Mouse (Mus musculus) midbrain, embryonic 12.5 days (tissue): ENCODE data around the gene Hbq1a. TPM values are rescaled to one million over a fixed set of nuclear protein-coding genes. Genes with fewer than 3 reads are reported as not detected.
"Not testable (repeated sequence)": the region's sequence is repeated elsewhere in the genome, so short reads cannot be mapped to it uniquely, and the experiment has no call there.

Experiments used
- ATAC-seq: fragments of 200-750 bp; cut with Nextera tagmentation; 2 replicates; pipeline ENCODE4 v1.8.0; 2017; ENCODE audit warnings: low read depth, moderate TSS enrichment, moderate library complexity; ENCODE audit not compliant: low FRiP score
- H3K27ac ChIP-seq: fragments of 300-500 bp; sonication (generic); replicated peaks from 2 replicates; pipeline ENCODE4 v1.5.1; 2016; ENCODE audit warnings: mild to moderate bottlenecking
- H3K27me3 ChIP-seq: fragments of 300-500 bp; sonication (generic); 2 replicates; pipeline ENCODE4 v1.6.1; 2016; ENCODE audit warnings: mild to moderate bottlenecking
- H3K36me3 ChIP-seq: fragments of 300-500 bp; sonication (generic); 2 replicates; pipeline ENCODE4 v1.6.1; 2016
- H3K4me1 ChIP-seq: fragments of 300-500 bp; sonication (generic); 2 replicates; pipeline ENCODE4 v1.6.1; 2016
- H3K4me2 ChIP-seq: fragments of 300-500 bp; sonication (generic); replicated peaks from 2 replicates; pipeline ENCODE4 v1.6.1; 2016; ENCODE audit warnings: mild to moderate bottlenecking, moderate library complexity
- H3K4me3 ChIP-seq: fragments of 300-500 bp; sonication (generic); 2 replicates; pipeline ENCODE4 v1.5.1; 2016; ENCODE audit warnings: mild to moderate bottlenecking
- H3K9ac ChIP-seq: fragments of 300-500 bp; sonication (generic); replicated peaks from 2 replicates; pipeline ENCODE4 v1.6.1; 2016; ENCODE audit warnings: mild to moderate bottlenecking, moderate library complexity
- H3K9me3 ChIP-seq: fragments of 300-500 bp; sonication (generic); 2 replicates; pipeline ENCODE4 v1.6.1; 2016; ENCODE audit warnings: mild to moderate bottlenecking
- whole genome bisulfite sequencing: fragments of 180-500 bp; shearing (Covaris S2); methylation state at CpG from one replicate; pipeline ENCODE4 v1.1.7; 2016; 5-methylcytosine and 5-hydroxymethylcytosine counted together
- polyA plus RNA-seq: library from polyadenylated mRNA; unstranded; fragments of >200 nt; fragmentation: Nextera tagmentation; extraction: Ambion mirVana; gene quantifications from 2 replicates; pipeline ENCODE4 v1.2.1, GENCODE M21; 2016

The Hbq1a gene
- polyA plus RNA-seq, 1 experiment from 2014 or later, result 0.75 TPM

- 80% methylated on average over 5 of the region's 5 CpGs for whole genome bisulfite sequencing
- Histone ChIP-seq H3K4me3 (no peak overlapping the region), H3K27me3 (peaks cover 14% of the 10 kb centered on the region; the same call in 1 of the 2 replicates), H3K9me3 (no peaks in the 10 kb centered on the region), H3K4me2 (no peak overlapping the region), H3K36me3 (no peaks in the 10 kb centered on the region), H3K4me1 (peaks cover 14% of the 10 kb centered on the region), H3K27ac (no peak overlapping the region), H3K9ac (no peak overlapping the region)
- ATAC-seq, result no peak
Observed at GRCm38 (mm10) chr11:32268952-32269351, 30.9 kb upstream of the Hbq1a start.

DNA sequence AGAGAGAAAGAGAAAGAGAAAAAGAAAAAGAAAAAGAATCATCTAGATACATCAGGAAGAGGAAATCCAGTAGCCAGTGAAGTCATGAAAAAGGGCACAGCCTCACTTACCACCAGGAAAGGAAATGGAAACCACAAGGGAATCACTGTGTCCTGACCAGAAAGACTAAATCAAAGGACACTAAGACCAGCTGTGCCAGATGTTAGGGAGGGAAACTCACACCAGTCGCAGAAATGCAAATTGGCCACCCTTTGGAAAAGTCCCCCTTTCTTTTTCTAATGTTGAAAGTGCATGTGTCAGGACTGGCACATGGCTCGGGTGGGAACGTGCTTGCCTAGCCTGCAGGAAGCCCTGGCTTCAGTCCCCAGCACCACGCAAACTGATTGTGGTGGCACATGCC, 28.7 kb upstream of the Hbq1a start:
- 50% methylated on average over 4 of the region's 4 CpGs for WGBS
- ATAC-seq, result no peak
- no peaks in the 10 kb centered on the region for H3K9me3 ChIP-seq
- H3K4me2 ChIP-seq, result no peak overlapping the region
- H3K4me1 ChIP-seq, result peaks cover 10% of the 10 kb centered on the region
- H3K36me3 ChIP-seq, result no peaks in the 10 kb centered on the region
- H3K27ac ChIP-seq, result no peak overlapping the region
- no peak overlapping the region for H3K9ac ChIP-seq
- H3K27me3 ChIP-seq, result peaks cover 14% of the 10 kb centered on the region; the same call in 1 of the 2 replicates
- H3K4me3 ChIP-seq, result no peak overlapping the region

DNA sequence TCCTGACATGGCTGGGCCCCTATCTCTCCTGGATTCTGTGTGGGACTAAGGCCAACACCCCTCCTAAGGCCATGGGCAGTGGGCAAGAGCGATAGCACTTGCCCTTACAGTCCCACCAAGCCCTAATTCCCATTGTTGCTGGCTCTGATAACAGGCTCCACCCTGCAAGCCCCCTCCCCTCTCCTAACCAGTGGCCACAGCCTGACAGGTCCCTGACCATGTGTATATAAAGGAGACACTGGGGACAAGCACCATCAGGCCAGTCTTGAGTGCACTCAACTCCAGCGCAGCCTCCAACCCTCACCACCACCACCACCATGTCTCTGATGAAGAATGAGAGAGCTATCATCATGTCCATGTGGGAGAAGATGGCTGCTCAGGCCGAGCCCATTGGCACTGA, 23.5 kb upstream of the Hbq1a start, which contains the start of gene Hba-x:
Gene Hba-x (plus strand): TSS at position 54 of the 400 bp plus-strand sequence.
- Histone ChIP-seq H3K4me3 (no peak within 1 kb of the TSS), H3K9ac (no peak within 1 kb of the TSS), H3K36me3 (no peaks in the 10 kb centered on the region), H3K4me1 (no peaks in the 10 kb centered on the region), H3K27me3 (peaks cover 8% of the 10 kb centered on the region), H3K9me3 (no peaks in the 10 kb centered on the region), H3K27ac (no peak within 1 kb of the TSS), H3K4me2 (no peak within 1 kb of the TSS)
- no peak for ATAC-seq
- WGBS, result 73% methylated on average over 3 of the region's 3 CpGs

GRCm38 (mm10) chr11:32277736-32278457, 22.0 kb upstream of the Hbq1a start:
- H3K27ac ChIP-seq, result no peak overlapping the region
- no peak for ATAC-seq
- H3K36me3 ChIP-seq, result no peaks in the 10 kb centered on the region
- H3K4me1 ChIP-seq, result no peaks in the 10 kb centered on the region
- H3K4me3 ChIP-seq, result no peak overlapping the region
- peaks cover 9% of the 10 kb centered on the region for H3K27me3 ChIP-seq
- H3K9ac ChIP-seq, result no peak overlapping the region
- no peaks in the 10 kb centered on the region for H3K9me3 ChIP-seq
- H3K4me2 ChIP-seq, result no peak overlapping the region
- 79% methylated on average over 21 of the region's 21 CpGs for WGBS

- 81% methylated on average over 12 of the region's 12 CpGs for WGBS
- H3K27me3 ChIP-seq, result peaks cover 9% of the 10 kb centered on the region
- no peak overlapping the region for H3K4me3 ChIP-seq
- no peak overlapping the region for H3K27ac ChIP-seq
- no peaks in the 10 kb centered on the region for H3K9me3 ChIP-seq
- no peak overlapping the region for H3K9ac ChIP-seq
- H3K4me2 ChIP-seq, result no peak overlapping the region
- H3K4me1 ChIP-seq, result no peaks in the 10 kb centered on the region
- H3K36me3 ChIP-seq, result no peaks in the 10 kb centered on the region
- no peak for ATAC-seq
Observed at GRCm38 (mm10) chr11:32278458-32278957, 21.4 kb upstream of the Hbq1a start.

DNA sequence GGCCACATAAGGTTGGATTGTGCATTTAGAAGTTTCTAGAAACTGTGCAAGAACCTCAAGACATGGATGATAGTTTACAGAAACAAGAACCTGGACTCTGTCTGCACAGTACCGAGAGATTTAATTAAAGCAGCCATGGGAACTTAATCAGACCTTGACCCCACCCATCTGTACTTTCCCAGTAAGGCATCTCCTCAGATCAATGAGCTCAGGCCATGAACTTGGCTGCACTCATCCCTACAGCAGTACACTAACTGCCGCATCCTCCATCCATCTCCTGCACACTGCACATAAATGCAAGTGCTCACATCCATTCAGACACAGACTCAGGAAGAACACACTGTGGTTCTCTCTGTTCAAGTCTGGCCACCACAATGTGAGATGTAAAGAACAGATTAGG, 19.2 kb upstream of the Hbq1a start:
- Histone ChIP-seq H3K4me3 (no peak overlapping the region), H3K9me3 (no peaks in the 10 kb centered on the region), H3K9ac (no peak overlapping the region), H3K27ac (no peak overlapping the region), H3K4me2 (no peak overlapping the region), H3K36me3 (no peaks in the 10 kb centered on the region), H3K27me3 (peaks cover 9% of the 10 kb centered on the region), H3K4me1 (no peaks in the 10 kb centered on the region)
- 79% methylated on average over 2 of the region's 2 CpGs for WGBS
- ATAC-seq, result no peak

GRCm38 (mm10) chr11:32281416-32282144, 18.3 kb upstream of the Hbq1a start:
- ATAC-seq, result no peak
- H3K27me3 ChIP-seq, result peaks cover 9% of the 10 kb centered on the region
- H3K4me3 ChIP-seq, result no peak overlapping the region
- no peaks in the 10 kb centered on the region for H3K9me3 ChIP-seq
- no peak overlapping the region for H3K4me2 ChIP-seq
- H3K27ac ChIP-seq, result no peak overlapping the region
- no peaks in the 10 kb centered on the region for H3K4me1 ChIP-seq
- WGBS, result 80% methylated on average over 1 of the region's 1 CpGs
- no peaks in the 10 kb centered on the region for H3K36me3 ChIP-seq
- H3K9ac ChIP-seq, result no peak overlapping the region

- not testable (repeated sequence) for H3K4me2 ChIP-seq, H3K36me3 ChIP-seq, H3K4me3 ChIP-seq, H3K9ac ChIP-seq, H3K9me3 ChIP-seq, ATAC-seq, H3K4me1 ChIP-seq, H3K27ac ChIP-seq
- 50% methylated on average over 1 of the region's 5 CpGs for WGBS
- H3K27me3 ChIP-seq, result peaks cover 16% of the 10 kb centered on the region
Observed at GRCm38 (mm10) chr11:32283091-32283777, 16.6 kb upstream of the Hbq1a start, which contains the start of gene Hba-a1. TSS of gene Hba-a1 (plus strand) at chr11:32283511.

DNA sequence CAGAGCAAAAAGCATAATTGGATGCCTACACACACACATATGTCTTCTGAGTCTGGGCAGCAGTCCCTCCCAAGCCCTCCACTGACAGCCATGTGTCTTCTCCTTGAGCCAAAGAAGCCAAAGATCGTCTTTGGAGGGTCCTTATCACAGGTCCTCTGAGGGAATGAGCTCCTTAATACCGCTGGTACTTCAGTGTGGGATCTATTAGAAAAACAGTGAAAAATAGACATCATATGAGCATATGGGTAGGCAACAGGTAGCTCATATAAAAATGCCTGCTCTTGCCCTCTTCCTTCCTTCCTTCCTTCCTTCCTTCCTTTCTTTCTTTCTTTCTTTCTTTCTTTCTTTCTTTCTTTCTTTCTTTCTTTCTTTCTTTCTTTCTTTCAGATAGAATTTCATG, 15.3 kb upstream of the Hbq1a start:
- H3K4me3 ChIP-seq, H3K4me1 ChIP-seq, H3K4me2 ChIP-seq, H3K9me3 ChIP-seq, H3K27ac ChIP-seq, H3K9ac ChIP-seq, H3K36me3 ChIP-seq, ATAC-seq: not testable (repeated sequence)
- 80% methylated on average over 2 of the region's 2 CpGs for WGBS
- peaks cover 20% of the 10 kb centered on the region for H3K27me3 ChIP-seq

DNA sequence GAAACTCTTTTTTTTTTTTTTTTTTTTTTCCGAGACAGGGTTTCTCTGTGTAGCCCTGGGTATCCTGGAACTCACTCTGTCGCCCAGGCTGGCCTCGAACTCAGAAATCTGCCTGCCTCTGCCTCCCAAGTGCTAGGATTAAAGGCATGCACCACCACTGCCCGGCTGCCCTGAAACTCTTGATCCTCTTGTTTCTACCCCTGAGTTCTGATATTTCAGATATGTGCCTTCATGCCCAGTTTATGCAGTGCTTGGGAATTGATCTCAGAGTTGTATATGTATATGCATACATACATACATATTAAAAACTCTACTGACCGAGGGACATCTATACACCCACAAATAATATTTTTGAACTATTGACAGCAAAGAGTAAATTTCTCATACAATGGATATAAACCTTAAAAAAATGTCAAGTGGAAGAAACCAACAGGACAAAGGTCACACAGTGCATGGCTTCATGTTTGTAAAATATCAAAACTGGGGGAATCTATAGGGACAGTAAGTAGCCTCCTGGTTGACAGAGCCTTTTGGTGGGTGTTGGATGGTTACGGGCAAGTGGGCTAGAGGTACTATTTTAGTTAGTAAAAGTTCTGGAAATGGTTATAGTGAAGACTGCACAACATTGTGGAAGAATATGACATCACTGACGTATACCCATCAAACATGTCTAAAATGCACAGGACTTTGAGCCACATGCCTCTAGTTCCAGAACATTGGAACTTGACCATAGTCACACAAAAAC, 14.7 kb upstream of the Hbq1a start:
- Histone ChIP-seq H3K4me3 (no peak overlapping the region), H3K4me1 (no peaks in the 10 kb centered on the region), H3K9ac (no peak overlapping the region), H3K27ac (no peak overlapping the region), H3K9me3 (no peaks in the 10 kb centered on the region), H3K27me3 (peaks cover 20% of the 10 kb centered on the region), H3K4me2 (no peak overlapping the region), H3K36me3 (no peaks in the 10 kb centered on the region)
- no peak for ATAC-seq
- 83% methylated on average over 7 of the region's 7 CpGs for WGBS

DNA sequence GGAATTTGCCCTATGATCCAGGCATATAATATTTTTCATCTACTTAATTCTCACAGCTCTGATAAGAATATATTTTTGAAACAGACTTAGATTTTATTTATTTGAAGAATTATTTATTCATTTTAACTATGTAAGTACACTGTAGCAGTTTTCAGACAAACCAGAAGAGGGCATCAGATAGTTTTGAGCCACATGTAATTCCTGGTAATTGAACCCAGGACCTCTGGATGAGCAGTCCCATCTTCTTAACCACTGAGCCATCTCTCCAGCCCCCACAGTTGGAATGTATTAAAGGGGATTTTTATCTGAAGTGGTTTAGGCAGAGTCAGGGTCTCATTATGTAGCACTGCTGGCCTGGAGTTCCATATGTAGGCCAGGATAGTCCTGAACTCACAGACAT, 14.0 kb upstream of the Hbq1a start:
- not testable (repeated sequence) for H3K4me1 ChIP-seq, H3K4me3 ChIP-seq, H3K36me3 ChIP-seq, H3K9me3 ChIP-seq, H3K27ac ChIP-seq, H3K4me2 ChIP-seq, H3K9ac ChIP-seq, ATAC-seq
- peaks cover 20% of the 10 kb centered on the region for H3K27me3 ChIP-seq
